Mouse (Mus musculus): Measurements from ENCODE around the gene Dgkb. TPM values are rescaled to one million over a fixed set of nuclear protein-coding genes. Genes with fewer than 3 reads are reported as not detected.

Gene Dgkb
- polyA plus RNA-seq, 1 experiment from 2014 or later: 0.78 TPM

DNA sequence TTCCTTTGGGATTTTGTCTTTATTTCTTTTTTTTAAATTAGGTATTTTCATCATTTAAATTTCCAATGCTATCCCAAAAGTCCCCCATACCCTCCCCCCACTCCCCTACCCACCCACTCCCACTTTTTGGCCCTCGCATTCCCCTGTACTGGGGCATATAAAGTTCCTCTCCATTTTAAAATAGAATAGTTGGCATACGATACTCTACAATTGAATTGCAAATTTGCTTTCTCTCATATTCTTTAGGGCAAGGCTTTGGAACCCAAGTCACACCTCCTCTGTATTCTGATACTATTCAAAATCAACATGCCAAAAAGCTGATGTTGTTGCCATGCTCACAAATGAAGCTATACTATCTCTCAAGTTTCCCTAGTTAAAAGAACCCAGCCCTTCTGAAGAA is 679.7 kb downstream of the Dgkb start:
- ATAC-seq (replicated peaks; ENCODE audit: low FRiP score, low read depth): no peak
- no peak for TF ChIP-seq CTCF (IDR thresholded peaks at IDR 0.05; ENCODE audit: low read depth)
- Histone ChIP-seq H3K27me3 (ENCODE audit: insufficient read depth, low read length) (no peaks in the 10 kb centered on the region), H3K27ac (no peak overlapping the region), H3K4me3 (replicated peaks; ENCODE audit: low read depth, low read length) (no peak overlapping the region), H3K9me3 (replicated peaks; ENCODE audit: low read length) (no peaks in the 10 kb centered on the region), H3K4me1 (replicated peaks; ENCODE audit: insufficient read depth, low read length) (no peaks in the 10 kb centered on the region), H3K9ac (ENCODE audit: low read depth, low read length) (no peak overlapping the region), H3K36me3 (ENCODE audit: insufficient read depth, low read length) (no peaks in the 10 kb centered on the region), H3K4me2 (ENCODE audit: low read length) (no peak overlapping the region)
- DNase-seq (ENCODE audit: low spot score): no peak
- 76% methylated on average over 2 of the region's 2 CpGs for WGBS

DNA sequence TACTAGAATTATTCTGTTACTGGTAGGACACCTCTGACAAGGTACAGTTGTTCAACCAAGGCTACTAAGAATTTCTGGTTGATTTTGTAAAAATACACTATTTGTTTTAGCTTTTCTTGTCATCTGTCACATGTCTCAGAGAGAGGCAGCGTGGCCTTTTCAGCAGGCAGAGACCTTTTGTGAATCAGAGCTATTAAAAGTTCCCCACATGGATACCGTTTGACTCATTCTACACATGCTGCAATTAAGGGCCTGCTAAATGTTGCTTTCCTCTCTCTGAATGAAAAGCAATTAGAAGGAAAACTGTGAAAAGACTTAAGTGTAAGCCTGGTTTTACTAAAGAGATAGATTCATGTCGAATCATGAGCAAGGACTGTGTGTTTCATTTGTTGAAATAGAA is 683.4 kb downstream of the Dgkb start:
- no peak for TF ChIP-seq CTCF (IDR thresholded peaks at IDR 0.05; ENCODE audit: low read depth)
- Histone ChIP-seq H3K9me3 (replicated peaks; ENCODE audit: low read length) (no peaks in the 10 kb centered on the region), H3K9ac (ENCODE audit: low read depth, low read length) (no peak overlapping the region), H3K4me3 (replicated peaks; ENCODE audit: low read depth, low read length) (no peak overlapping the region), H3K27ac (no peak overlapping the region), H3K4me1 (replicated peaks; ENCODE audit: insufficient read depth, low read length) (no peaks in the 10 kb centered on the region), H3K36me3 (ENCODE audit: insufficient read depth, low read length) (no peaks in the 10 kb centered on the region), H3K4me2 (ENCODE audit: low read length) (no peak overlapping the region), H3K27me3 (ENCODE audit: insufficient read depth, low read length) (no peaks in the 10 kb centered on the region)
- no peak for DNase-seq (ENCODE audit: low spot score)
- 53% methylated on average over 3 of the region's 3 CpGs for WGBS
- ATAC-seq (replicated peaks; ENCODE audit: low FRiP score, low read depth): no peak

DNA sequence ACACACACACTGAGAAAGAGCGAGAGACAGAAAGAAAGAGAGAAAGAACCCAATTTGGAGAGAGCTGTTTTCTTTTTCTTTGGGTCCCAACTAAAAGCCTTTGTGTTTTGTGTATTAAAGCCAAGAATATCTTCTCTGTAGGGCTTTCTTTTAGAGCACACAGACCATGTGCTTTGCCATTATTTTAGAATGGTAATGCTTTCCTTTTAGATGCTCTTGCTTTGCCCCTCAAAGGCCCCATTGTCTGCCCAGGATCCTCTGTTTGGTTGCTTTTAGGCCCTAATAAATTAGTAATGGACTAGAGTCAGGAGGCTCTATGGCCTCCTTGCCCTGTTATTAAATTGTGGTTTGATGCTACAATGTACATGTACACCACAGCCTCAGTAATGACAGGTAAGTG is 690.7 kb downstream of the Dgkb start:
- no peak for ATAC-seq (replicated peaks; ENCODE audit: low FRiP score, low read depth)
- DNase-seq (ENCODE audit: low spot score): no peak
- Histone ChIP-seq H3K9ac (ENCODE audit: low read depth, low read length) (no peak overlapping the region), H3K27me3 (ENCODE audit: insufficient read depth, low read length) (no peaks in the 10 kb centered on the region), H3K4me2 (ENCODE audit: low read length) (no peak overlapping the region), H3K27ac (no peak overlapping the region), H3K9me3 (replicated peaks; ENCODE audit: low read length) (no peaks in the 10 kb centered on the region), H3K36me3 (ENCODE audit: insufficient read depth, low read length) (no peaks in the 10 kb centered on the region), H3K4me1 (replicated peaks; ENCODE audit: insufficient read depth, low read length) (no peaks in the 10 kb centered on the region), H3K4me3 (replicated peaks; ENCODE audit: low read depth, low read length) (no peak overlapping the region)
- no peak for TF ChIP-seq CTCF (IDR thresholded peaks at IDR 0.05; ENCODE audit: low read depth)
- 78% methylated on average over 1 of the region's 1 CpGs for WGBS

DNA sequence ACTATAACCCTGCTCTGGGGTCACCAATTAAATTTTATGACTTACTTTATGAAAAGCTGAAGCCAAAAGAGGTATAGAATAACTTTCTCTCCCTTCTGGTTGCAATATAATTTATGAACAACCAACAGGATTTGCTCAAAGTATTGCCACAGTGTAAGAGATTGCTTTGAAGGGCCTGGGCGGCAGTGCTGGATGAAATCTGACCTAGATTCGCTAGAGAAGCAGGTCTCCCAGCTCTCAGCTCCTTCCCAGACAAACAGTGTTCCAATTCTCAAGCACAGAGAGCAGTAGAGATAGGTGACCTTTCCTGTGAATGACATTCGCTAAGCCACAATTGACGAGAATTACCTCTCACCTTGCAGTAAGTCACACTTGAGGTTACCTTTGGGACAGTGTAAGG is 727.9 kb downstream of the Dgkb start:
- ATAC-seq (replicated peaks; ENCODE audit: low FRiP score, low read depth): no peak
- H3K9ac ChIP-seq (ENCODE audit: low read depth, low read length): no peak overlapping the region
- no peaks in the 10 kb centered on the region for H3K36me3 ChIP-seq (ENCODE audit: insufficient read depth, low read length)
- H3K4me1 ChIP-seq (replicated peaks; ENCODE audit: insufficient read depth, low read length): no peaks in the 10 kb centered on the region
- no peak overlapping the region for H3K4me2 ChIP-seq (ENCODE audit: low read length)
- no peak overlapping the region for H3K27ac ChIP-seq
- no peak overlapping the region for H3K4me3 ChIP-seq (replicated peaks; ENCODE audit: low read depth, low read length)
- no peak for TF ChIP-seq CTCF (IDR thresholded peaks at IDR 0.05; ENCODE audit: low read depth)
- H3K9me3 ChIP-seq (replicated peaks; ENCODE audit: low read length): no peaks in the 10 kb centered on the region
- H3K27me3 ChIP-seq (ENCODE audit: insufficient read depth, low read length): no peaks in the 10 kb centered on the region
- DNase-seq (ENCODE audit: low spot score): no peak
- WGBS: 38% methylated on average over 4 of the region's 4 CpGs

DNA sequence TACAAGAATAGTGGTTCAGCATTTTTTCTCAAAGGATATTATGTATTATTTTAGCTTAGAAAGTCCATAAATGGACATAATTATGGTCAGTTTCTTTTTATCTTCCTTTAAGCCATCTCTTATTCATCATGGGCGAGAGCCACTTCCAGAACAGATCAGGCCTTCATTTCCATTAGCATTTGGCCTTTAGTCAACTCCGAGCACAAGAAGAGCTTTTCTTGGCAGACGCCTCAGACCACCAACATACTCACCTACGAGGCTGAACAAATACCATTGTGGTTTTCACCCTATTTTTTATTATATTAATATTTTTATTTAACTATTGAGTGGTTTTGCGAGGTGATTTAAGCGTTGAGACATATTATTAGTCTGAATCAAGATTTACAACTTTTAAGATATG is 759.6 kb downstream of the Dgkb start:
- no peak for DNase-seq (ENCODE audit: low spot score)

DNA sequence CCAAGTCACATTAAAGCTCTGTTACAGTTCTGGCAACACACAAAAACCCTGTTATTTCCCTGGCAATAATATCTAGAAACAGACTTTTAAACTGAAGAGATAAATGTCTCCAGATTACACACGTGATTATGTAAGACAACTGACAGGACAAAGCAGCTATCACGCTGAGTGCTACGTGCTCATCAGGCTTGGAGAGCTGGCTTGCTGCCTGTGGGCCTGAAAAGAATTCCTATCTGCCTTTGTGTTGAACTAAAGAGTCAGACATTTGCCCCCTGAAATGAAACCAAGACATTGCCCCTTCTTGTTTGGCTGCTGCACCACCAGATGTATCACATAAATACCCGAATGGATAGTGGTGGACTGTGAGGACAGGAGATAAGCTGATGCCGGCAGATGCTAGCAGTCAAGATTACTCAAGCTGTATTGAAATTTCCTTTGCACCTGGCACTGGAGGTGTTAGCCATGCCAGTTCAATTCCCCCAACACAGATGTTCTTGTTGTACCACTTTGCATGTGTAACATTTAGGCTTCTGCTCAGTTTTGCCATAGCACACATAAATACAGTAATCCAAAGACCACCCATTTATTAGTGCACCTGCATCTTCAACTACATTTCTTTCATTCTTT is 761.8 kb downstream of the Dgkb start:
- ATAC-seq (replicated peaks; ENCODE audit: low FRiP score, low read depth) (no peak), DNase-seq (ENCODE audit: low spot score) (no peak)
- H3K9me3 ChIP-seq (replicated peaks; ENCODE audit: low read length): no peaks in the 10 kb centered on the region
- H3K4me1 ChIP-seq (replicated peaks; ENCODE audit: insufficient read depth, low read length): no peaks in the 10 kb centered on the region
- no peak overlapping the region for H3K4me2 ChIP-seq (ENCODE audit: low read length)
- H3K9ac ChIP-seq (ENCODE audit: low read depth, low read length): no peak overlapping the region
- H3K36me3 ChIP-seq (ENCODE audit: insufficient read depth, low read length): no peaks in the 10 kb centered on the region
- 76% methylated on average over 5 of the region's 5 CpGs for WGBS
- H3K27me3 ChIP-seq (ENCODE audit: insufficient read depth, low read length): no peaks in the 10 kb centered on the region
- H3K27ac ChIP-seq: no peak overlapping the region
- H3K4me3 ChIP-seq (replicated peaks; ENCODE audit: low read depth, low read length): no peak overlapping the region
- no peak for TF ChIP-seq CTCF (IDR thresholded peaks at IDR 0.05; ENCODE audit: low read depth)

More for the DNA sequence above, 759.6 kb downstream of the Dgkb start:
- Histone ChIP-seq H3K36me3 (ENCODE audit: insufficient read depth, low read length) (no peaks in the 10 kb centered on the region), H3K9ac (ENCODE audit: low read depth, low read length) (no peak overlapping the region), H3K27me3 (ENCODE audit: insufficient read depth, low read length) (no peaks in the 10 kb centered on the region), H3K9me3 (replicated peaks; ENCODE audit: low read length) (no peaks in the 10 kb centered on the region), H3K4me1 (replicated peaks; ENCODE audit: insufficient read depth, low read length) (no peaks in the 10 kb centered on the region), H3K4me2 (ENCODE audit: low read length) (no peak overlapping the region), H3K4me3 (replicated peaks; ENCODE audit: low read depth, low read length) (no peak overlapping the region), H3K27ac (no peak overlapping the region)
- ATAC-seq (replicated peaks; ENCODE audit: low FRiP score, low read depth): no peak
- WGBS: 70% methylated on average over 6 of the region's 6 CpGs
- TF ChIP-seq CTCF (IDR thresholded peaks at IDR 0.05; ENCODE audit: low read depth): no peak

DNA sequence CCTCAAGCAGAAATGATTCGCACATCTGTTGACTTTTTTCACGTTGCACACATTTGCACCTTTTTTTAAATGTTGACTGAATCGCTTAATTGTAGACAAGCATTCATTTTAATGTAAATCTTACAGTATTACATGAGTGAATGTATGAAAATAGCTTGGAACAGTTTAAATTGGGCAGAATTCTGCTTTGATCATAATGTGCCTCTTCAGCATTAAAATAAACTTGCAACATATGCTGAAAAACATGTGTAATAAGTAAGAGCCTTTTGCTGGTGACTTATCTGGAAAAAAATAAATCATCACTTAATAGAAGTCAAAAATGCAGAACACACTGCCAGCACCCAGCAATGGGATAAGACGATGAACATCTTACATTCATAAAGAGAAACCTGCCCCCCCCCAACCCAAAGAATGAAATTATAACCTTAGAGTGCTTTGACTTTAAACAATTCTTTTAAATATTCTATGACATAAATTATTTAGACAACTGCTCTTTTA is 768.9 kb downstream of the Dgkb start:
- Histone ChIP-seq H3K27me3 (ENCODE audit: insufficient read depth, low read length) (no peaks in the 10 kb centered on the region), H3K27ac (no peak overlapping the region), H3K9me3 (replicated peaks; ENCODE audit: low read length) (no peaks in the 10 kb centered on the region), H3K4me3 (replicated peaks; ENCODE audit: low read depth, low read length) (no peak overlapping the region), H3K36me3 (ENCODE audit: insufficient read depth, low read length) (no peaks in the 10 kb centered on the region), H3K9ac (ENCODE audit: low read depth, low read length) (no peak overlapping the region), H3K4me2 (ENCODE audit: low read length) (no peak overlapping the region), H3K4me1 (replicated peaks; ENCODE audit: insufficient read depth, low read length) (no peaks in the 10 kb centered on the region)
- WGBS: 73% methylated on average over 4 of the region's 4 CpGs
- no peak for ATAC-seq (replicated peaks; ENCODE audit: low FRiP score, low read depth)
- DNase-seq (ENCODE audit: low spot score): no peak
- no peak for TF ChIP-seq CTCF (IDR thresholded peaks at IDR 0.05; ENCODE audit: low read depth)
